Mouse (Mus musculus) kidney, postnatal 4 days (tissue): ENCODE results near the gene Ado.

ENCODE experiments used
- DNase-seq, 2 experiments: peaks; one replicate each; pipeline ENCODE4 v3.0.0; 2021; ENCODE audit warnings: mixed read lengths in 2 of 2

Gene Ado

DNA sequence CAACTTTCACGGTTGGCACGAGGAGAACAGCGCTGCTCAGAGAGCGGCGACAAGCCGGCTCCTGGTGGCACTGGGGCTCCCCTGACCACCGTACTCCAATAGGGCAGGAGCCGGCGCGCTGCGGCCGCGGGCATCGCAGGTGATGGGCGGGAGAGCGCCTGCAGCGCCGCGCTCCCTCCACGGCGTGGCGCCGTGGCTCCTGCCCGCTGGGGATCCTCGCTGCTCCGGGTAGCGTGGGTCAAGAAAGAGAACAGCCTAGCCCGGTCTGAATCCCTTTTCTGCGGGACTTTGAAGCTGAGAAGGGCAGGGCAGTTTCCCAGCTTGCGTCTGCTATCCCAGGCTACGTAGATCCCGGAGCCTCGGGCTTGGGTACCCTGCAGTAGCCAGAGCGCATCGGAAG lies 12.8 kb downstream of the Ado start:
- peak; percentile 81 to 89 for DNase-seq

DNA sequence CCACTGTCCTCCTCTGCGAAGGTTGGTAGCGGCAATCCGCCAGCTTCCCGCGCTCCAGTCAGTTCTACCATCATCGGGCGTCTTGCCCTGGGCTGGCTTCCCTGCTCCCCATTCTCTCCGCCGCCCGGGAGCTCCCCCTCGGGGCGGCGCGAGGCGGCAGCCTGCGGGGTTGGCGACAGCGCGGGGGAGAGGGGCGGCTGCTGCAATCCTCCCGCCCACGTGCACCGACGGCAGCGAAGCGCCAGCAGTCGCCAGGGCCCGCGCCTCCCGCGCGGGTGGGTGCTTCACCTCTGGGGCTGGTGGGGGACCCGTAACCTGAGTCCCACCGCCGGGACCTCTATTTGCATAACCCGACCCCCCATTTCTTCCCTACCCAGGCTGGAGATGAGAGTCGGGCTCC lies 13.5 kb downstream of the Ado start, which contains the start of gene Egr2:
Gene Egr2 (plus strand): TSS at position 220 of the 400 bp plus-strand sequence.
- peak; percentile 39 to 54 for DNase-seq

DNA sequence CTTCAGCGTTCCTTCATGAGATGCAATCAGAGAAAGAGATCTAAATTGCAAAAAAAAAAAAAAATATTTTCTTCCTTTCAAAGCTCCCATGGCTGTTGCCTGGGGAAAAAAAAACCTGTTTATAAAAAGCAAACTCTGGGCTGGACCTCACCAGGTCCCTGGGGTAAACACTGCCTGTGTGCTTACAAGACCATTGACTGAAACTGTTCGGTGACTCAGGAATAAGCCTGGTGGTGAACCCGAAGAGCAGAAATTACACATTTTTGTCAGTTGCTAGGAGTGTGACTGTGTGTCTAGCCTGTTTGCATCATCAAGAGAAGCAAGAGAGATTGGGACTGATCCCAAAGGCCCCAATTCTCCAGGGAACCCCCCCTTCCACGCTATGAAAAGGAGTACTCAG lies 19.0 kb downstream of the Ado start:
- DNase-seq: no peak

DNA sequence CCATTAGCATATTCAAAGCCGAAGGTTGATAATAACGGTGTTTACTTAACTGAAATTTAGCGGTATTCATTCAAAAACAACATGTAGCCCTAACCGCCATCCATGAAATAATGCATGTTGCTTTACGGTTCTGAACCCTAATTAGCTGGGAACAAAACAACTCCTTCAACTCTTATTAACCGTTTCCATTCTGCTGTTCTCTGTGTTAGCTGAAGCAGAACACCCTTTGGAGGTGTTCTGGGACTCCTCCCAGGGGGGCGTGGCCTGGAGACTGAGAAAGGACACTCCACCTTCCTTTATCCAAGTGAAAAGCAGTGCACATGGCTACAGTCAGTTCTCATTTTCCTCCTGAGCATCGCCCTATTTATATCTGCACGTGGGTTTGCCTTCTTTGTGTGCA lies 22.3 kb downstream of the Ado start:
- no peak for DNase-seq

DNA sequence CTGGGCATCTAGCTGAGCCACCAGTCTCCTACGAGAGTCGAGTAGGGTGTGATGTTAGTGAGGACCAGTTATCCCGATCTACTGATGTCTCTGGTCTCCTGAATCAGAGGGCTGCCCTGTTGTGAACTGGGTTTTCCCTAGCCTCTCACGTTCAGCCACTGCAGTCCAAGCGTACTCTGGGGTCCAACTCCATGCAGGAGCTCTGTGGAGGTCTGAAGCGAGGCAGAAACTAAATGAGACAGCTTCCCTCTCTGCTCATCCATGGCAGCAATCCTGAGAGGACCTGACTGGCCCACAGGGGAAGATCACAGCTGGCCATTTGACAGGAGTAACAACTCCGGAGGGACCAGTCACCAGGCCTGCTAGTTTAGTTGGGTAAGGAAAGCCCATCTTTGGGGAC lies 24.1 kb downstream of the Ado start:
- no peak for DNase-seq

DNA sequence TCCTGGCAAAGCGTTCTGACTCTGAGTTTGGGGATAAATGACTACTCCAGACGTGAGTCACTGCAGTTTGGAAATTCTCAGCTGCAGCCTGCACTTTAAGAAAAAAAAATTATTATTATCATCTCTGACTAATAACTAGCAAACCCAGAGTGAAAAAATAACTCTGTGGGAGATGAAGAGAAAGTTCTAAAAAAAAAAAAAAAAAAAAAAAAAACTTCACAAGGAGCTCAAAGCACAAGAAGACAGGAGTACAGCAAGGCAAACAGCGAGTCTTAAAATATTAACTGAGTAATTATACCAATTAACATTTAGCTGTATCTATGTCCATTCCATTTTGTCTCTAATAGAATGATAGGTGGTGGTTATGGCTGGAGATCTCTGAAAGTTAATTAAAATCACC lies 24.6 kb downstream of the Ado start:
- no peak for DNase-seq

DNA sequence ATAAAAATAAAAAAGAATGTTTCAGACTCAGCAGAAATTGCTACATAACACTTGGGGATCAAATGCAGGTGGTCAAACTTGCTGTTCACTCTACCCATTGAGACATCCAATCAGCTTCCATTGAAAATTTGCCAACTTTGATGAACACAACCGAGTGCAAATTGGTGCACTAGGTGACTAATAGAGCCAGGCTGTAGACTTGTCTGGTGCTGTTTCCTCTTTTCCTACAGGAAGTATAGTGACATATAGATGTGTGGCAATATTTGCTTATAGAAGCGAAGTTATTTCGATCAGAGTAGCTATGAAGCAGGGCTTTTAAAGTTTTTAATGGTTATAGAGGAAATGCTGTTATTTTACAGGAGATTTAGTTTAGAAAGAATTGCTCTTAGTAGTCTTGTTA lies 30.0 kb downstream of the Ado start:
- no peak for DNase-seq

DNA sequence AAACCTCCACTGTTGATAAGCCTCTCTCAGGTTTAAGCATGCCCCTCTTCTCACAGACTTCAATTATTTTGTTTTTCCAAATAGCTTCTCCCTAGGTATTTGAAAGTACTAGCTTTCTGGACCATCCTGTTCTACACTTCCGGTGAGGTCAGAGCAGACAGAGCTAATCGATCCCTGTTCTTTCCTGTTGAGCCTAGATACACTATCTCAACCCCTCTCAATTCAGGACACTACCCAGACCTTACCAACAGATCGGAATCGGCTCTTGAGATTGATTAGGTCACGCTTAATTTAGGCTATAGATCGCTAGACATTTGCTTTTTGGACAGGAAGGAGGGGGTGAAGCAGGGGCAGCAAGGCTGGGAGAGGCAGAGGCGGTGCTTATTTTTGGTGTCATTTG lies 35.9 kb downstream of the Ado start:
- DNase-seq: no peak

DNA sequence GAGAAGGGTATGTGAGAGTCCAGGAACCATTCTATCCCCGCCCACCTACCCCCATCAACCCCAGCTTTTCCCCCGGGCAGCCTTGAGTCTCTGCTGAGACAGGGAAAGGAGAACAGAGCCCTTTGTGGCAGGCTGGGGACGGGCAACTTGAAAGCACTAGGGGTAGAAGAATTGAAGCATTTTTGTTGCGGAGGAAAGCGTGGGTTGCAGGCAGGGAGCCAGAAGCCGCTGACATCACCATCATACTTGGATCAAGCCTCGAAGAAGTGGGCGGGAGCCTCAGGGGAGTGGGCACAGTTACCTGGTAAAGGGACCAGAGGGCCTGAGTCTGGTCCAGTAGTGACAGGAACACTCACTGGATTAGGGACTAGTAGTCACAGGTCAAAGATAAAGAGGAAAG lies 36.5 kb downstream of the Ado start:
- no peak for DNase-seq

DNA sequence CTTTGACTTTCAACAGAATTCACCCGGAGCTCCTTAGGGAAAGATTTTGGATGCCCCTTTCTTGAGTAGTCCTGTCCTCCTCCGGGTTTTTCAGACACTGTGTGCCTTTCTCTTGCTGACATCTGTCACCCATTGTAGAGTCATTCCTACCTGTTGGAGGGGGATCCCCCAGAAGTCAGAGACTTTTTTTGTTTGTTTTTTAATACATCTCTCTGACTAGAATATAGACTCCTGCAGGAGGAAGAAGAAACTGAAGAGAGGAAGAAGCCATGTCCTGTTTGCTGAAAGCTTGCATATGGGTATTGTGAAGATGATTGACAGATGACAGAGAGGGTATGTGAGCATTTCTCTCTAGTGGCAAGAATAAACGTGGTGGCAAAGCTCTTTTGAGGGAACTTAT lies 43.5 kb downstream of the Ado start:
- no peak for DNase-seq

DNA sequence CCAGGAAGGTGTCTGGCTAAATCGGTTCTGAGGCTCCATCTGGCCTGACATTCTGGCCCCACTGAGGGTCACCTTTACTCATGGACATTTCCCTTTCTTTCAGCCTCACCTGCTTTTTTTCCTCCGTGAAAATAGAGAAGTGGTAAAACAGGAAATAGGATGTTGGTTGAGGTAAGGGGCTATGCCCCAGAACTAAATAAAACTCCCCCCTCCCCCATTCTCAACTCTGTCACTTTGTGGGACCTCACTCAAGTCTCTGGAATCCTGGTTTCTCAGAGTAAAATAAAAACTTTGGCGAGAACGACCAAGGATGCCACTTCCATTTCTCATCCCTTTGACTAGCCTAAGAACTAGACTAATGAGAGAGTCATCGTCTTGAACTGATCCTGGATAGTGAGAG lies 44.7 kb downstream of the Ado start:
- no peak for DNase-seq

DNA sequence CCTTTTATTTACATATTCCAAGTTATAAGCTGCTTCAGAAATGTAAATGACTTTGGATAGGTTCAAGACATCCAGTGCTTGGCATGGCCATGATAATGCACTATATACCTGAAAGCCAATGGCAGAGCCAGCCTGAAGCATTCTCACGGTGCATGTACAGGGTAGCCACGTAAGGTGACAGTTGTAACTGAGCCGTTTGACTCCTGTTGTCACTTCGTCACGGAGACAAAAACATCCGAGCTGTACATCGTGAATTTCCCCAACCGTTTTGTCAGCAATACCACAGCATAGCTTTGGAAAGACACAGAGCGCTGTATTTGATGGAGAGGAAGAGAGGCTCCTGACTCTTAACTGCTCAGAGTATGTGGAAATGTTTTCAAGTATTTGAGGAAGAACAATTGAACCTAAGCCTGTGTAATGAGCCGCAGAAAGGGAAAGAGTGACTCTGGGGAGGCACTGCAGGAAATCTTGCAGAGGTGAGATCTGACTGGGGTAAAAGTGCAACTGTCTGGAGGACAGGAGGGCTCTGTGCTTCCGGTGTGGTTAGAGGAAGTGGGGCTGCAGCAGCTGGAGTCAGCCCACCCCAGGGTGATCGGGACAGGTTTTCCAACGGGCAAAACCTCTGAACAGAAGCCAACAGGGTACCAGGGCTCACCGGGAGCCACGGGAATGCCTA lies 45.3 kb downstream of the Ado start:
- DNase-seq: no peak

DNA sequence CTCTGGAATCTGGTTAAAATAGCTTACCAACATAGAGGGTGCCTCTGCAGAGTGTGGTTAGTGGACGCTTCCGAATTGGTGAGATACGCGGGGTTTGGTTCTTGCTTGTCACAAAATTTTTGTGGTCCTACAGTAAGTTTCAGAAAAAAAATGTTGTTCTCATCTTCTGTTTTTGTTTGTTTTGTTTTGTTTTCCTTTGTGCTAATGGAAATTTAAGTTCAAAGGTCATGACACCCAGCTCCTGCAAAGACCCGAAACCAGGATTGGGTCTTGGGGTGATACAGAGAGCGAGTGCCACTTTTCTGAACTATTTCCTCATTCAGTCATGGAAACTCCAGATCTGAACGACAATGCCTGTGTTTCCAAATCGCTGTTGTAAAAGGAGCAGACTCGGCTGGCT lies 50.8 kb downstream of the Ado start:
- no peak for DNase-seq

DNA sequence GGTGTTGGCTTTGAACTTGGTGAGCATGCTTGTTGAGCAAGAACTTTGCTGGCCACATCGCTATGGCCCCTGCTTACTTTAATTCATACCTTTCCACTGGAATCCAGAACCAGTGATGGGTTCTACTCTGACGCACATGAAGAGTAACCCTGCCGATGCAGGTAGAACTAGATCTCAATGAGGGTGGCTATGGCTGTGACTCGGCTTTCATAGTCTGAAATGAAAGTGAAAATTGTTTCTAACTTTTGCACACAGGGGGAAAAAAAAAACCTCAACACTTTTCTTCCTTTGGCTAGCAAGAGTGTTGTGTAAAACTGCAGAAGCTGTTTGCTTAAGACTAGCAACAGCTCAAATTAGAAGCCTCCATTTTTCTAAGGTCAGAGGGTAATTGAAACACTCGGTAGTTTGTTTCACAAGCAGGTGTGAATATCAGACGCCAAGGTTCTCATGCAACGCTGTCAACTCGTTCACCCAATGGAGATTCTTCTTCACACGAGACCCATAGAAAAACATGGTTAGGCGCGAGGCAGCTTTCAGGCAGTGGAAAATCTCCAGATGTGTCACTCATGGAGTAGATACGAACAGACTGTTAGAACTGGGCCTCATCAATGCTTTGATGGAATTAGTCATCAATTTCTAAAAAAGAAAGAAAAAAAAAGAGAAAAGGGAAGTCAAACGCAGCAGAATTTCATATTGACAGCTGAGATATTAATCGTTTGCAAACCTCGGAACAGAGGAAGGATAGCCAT lies 51.4 kb downstream of the Ado start:
- no peak for DNase-seq
